Mouse (Mus musculus): ENCODE results near the gene 9230102O04Rik.

Gene 9230102O04Rik

DNA sequence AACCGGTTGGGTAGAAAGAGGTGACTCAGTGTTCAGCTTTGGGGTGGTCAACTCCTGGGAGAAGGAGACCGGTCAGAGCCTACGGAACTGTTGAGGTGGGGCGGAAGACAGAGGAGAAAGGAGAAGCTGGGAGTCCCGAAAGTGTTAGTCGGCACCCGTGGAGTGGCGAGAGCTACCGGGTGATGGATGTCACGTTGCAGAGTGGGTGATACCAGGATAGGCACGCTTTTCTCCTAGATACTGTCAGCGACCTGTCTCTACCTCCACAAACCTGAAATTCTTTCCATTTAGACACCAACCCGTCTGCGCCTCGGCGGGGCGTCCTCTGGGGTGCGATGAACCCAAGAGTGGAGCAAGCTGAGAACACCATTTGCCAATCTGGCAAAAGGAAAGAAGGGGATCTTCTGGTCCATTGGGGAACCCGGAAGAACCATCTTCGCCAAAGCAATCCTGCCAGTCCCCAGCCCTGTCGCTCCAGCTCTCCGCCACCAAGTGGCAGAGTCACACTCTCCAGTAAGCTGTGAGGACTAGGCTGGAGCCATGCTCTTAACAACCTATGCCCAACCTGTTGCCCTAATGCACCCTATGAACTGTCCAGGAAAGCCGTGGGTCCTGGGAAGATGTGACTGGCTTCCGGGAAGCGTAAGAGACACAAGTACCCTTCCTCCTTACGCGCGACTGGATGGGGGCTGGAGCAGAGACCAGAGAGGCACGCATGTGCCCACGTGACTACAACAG is at the start of gene 9230102O04Rik:
TSS of gene 9230102O04Rik (minus strand) at position 628 of the 738 bp plus-strand sequence.
- no peak for DNase-seq

DNA sequence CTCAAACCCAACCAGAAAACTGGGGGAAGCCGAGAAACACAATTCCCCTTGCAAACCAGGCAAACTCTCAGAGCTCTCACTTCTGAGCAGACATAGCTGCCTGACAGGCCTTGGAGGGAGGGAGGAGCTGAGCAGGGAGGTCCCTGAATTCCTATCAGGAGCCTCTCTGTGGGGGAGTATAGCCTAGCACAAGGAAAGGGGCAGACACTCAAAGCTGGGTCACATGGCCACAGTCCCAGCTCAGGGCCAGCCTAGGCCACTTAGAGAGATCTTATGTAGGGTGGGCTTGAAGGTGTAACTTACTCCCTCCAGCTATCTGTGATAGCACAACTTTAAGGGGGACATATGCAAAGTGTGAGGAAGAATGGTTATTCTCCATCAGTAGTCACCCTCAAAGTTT is 46.6 kb upstream of the 9230102O04Rik start:
- no peak for DNase-seq

DNA sequence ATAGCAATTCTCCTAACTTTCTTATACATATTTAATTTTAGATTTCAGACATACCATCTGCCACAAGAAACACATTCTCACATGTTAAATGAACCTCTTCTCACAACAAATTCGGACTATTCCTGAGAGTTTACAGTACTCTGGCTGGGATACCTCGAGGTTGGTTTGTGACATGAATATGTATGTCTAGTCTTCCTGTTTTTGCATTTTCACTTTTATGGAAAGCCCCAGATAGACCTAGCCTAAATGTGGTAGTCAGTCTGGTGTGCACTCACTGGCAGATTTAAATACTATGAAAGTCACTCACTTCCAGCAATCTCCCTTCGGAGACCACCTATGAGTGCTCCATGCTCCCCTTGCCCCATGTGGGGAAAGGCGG is 37.6 kb upstream of the 9230102O04Rik start:
- DNase-seq: no peak

DNA sequence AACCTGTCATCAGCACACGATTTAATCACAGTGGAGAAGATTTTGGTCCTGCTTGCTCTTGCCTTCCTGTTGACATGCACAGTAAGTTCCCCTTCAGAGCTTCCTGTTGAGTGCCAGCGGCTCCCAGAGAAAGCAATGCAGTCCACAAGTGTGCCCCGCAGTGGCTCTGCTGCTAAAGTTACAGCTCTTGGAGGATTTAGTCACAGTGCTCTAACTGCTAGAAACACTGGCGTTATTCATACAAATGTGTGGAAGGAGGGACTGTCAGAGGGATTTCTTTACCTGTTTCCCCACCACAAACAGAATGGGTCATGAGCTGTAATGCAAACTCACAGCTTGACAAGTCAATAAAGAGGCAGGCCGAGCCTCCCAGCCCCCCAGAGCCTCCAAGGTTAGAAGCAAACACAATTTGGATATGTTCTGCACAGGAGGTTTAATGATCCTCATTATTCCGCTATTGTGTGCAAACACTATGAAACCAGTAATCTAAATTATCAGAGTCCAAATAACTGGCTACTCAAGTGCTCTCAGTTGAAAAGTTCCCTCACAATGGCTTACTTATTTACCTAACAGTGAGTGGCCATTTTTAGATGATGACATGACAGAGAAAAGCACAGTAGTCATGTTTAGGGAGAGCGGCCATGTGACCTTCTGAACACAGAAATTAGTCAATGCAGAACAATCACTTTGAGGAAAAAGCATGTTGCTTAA is 37.0 kb upstream of the 9230102O04Rik start:
- DNase-seq: no peak

DNA sequence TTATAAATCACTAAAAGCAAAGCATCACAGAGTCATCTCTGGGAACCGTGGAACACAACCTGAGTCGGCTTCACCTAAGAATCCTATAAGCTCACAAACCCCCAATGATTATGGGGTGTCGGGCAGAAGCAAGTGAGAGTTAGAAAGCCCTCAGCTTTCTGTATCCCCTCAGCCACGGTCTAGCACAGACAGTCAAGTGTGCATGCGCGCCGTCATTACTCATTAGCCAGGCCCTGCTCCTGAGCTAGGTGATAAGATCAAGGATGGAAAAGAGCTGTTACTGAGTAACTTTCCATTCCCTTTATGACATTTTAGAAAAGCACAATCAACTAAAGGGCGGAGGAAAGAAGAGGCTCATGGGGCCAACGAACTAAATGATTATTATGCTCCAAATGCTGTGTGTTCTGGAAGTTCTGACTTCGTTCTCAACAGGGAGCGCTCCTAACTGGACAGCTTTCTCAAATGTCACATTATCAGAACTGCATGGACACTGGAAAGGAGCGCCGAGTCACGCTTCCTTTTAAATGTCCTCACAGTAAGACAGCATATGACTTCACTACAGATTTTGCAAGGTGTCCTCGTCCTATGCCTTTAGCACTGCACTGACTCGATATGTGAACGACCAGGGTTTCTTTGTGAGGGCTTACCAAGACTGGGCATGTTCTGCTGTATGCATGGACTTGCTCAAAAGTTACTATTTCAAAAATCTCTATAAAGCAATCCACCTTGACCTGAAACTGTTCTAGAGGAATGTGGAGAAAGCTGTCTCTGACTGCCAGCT is 29.5 kb upstream of the 9230102O04Rik start:
- DNase-seq: no peak

DNA sequence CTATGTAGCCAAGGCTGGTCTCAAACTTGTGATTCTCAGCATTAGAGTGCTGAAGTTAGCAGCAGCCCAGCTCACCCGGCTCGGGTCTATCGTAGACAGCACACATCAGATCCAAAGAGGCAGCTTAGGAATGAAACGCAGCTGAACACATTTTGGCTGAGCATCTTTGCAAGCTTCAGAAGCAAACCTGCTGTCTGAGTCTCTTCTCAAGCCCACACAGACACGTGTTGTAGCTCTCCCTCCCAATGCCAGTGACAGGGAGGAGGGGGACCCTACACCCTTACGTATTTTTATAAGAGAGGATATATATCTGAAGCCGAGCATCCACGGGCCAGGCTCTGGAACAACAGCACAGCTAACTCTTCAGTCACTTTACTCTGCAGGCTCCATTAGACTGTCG is 28.3 kb upstream of the 9230102O04Rik start:
- no peak for DNase-seq

DNA sequence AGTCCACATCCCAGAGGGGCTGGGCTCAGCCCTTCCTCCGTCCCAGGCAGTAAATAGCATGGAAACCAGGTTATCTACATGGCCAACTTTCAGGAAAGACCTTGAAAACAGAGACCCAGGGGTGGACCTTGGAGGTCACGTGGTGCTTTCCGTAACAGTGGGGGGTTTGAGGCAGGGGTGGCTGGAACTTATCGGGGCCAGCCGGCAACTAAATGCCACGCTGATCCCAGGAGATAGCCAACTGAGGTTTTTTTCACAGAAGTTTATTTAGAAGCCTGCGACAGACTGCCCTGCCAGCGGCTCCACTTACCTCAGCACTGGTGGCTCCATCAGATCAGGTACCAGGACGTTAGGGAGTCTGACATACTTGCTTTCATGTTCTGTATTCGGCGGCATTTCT is 16.7 kb upstream of the 9230102O04Rik start:
- no peak for DNase-seq

DNA sequence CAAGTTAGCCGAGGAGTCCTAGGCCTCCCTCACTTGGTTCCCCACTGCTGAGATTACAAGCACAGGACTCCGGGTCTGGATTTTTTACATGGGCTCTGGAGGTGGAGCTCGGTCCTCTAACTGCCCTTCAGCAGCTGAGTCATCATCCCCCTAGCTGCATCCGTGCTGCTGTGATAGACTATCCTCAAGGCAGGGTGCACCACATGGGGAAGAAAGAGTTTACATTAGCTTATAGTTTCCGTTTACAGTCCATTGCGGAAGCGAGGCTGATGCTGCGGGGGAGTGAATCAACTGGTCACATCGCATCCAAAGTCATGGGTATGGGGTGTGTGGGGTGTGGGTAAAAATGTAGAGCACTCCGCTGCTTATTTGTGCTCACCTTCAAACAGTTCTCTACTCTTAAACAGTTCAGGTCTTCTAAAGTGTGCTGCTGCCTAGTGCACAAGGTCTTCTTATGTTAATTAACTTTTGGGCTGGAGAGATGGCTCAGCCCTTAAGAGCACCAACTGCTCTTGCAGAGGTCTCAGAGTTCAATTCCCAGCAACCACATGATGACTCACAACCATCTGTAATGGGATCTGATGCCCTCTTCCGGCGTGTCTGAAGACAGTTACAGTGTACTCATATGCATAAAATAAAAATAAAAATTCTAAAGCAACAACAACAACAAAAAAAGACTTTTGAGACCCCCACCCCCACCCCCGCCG is 14.7 kb upstream of the 9230102O04Rik start:
- DNase-seq: no peak

DNA sequence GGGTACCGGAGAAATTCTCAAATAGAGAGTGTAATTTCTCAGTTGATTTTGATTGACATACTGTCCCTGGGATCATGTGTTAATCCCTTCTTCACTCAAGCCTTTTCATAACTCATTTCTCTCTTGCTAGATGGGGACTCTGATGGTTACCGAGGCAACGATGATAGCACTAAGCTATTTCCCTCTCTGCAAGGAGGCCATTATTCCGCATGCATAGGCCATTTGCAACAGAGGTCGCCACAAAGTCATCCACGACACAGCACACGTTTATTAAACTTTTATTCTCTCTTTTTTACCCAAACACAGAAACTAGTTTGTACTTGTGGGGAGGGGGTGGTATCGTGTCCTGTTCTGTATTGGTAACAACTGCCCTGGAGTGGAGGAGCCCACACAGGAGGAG is 8.5 kb upstream of the 9230102O04Rik start:
- DNase-seq: no peak

DNA sequence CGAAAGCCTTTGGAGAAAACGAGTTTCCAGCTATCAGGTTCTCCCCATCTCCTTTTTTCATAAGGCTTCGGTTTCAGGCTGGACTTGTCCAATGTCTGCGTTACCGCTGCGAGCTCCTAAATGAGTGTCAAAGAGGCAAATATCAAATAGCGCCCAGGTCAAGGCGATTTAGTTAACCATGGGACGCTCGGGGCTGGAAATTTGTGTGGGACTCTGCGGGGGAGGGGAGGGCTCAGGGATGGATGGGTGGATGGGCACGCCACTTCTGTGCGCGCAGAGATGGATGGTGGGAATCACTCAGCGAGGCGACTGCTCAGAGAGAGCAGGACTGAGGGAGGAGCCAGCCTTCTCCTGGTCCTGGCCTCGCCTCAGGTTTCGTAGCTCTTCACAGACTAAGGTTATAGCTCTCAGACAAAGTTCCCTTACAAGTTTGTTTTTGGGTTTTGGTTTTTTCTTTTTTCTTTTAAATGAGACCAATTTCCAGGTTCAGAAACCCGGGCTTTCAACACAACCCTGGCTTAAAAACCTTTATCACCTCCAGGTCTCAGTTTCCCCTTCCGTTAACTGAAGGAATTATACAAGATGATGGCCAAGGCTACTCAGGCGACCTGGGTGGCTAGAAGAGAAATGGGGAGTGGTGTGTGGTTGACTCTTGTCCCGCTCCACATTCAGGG is 6.9 kb upstream of the 9230102O04Rik start:
- no peak for DNase-seq

DNA sequence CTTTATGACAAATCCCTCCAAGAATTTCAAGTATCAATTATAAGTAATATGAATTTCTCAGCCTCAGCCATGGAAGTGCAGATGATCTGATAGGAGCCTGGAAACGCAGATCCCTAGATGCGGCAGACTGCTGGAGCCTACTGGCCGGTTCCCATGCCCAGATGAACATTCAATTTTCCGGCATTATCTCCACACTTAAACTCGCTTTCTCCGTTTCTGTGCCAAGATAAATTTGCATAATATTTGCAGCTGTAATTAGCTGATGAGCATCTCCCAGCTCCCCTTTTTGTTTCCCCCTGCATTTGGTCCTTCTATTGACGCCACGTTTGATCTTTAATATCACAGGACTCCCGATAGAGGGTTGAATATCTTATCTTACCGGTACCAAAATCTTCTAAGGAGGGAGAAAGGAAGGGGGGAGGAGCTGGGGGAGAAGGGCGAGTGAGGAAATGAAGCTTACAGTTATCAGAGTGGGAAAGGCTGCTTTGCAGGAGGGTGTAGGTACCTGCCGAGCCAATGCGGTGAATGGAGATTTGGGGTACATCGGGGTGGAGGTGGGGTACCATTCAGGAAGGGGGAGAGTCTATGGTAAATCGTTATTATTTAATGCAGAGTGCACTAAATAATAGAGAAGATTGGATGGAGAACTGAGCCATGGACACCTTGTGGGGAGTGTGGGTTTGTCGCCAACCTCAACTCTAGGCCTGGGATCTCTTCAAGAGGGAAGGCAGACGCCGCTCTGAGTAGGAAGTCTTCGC is 5.7 kb upstream of the 9230102O04Rik start:
- no peak for DNase-seq

DNA sequence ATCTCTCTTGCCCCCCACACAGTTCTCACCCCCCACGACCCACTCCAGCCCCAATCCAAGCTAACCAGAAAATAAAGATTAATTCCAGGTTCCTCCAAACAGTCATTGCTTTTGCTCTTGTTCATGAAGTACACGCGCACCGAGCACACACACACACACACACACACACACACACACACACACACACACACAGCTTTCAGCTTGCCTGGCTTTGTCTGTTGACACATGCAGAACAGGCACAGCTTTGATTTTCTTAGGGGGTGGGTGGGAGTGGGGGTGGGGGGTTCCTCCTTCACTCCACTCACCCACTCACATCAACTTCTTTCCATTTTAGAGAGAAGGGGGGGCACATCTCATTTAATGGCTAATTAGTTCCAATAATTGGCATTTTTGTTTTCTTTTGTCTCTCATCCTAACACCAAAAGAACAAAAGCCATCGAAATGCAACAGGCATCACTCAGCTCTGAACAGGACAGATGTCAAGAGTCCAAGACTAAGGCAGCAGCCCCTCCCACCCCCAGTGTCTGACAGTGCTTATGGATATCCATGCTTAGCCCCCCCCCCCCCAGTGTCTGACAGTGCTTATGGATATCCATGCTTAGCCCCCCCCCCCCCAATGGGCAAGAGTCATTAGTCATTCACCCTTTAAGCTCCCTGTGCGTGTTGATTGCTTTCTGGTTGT is 4.1 kb upstream of the 9230102O04Rik start:
- DNase-seq: no peak

DNA sequence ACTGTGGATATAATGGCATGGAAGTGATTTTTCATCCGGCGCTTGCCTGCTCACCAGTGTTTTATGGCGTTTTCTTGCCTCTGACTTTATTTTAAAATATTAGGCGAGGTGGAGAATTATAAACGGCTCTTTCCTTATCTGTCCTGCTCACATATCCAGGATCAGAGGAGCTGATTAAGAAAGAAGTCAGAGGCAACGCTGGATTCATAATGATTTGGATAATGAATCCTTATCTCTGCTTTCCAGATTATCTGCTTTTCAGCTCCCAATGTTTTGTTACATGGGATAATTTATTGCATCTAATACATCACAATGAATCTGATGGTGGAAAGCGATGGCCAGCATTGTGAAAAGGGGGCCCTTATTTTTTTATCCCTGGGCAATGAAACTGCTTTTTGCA is 3.2 kb upstream of the 9230102O04Rik start:
- no peak for DNase-seq

DNA sequence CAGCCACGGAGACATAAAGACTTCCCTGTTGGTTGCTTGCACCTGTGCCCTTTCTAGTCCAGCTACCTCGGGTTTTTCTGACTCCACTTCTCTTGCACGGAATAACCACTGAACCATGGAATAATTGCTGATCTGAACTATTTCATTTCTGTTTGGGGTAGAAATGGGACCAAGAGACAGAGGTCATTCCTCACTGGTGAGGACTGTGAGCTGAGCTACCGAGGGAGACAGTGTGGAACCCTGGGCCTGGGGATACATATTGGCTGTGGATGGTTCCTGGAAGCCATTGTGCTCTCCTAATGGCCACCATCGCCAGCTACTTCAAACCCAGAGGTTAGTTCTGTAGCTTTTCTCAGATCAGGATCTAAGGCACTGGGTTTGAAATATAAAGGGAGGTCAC is 1.6 kb upstream of the 9230102O04Rik start:
- DNase-seq: no peak

DNA sequence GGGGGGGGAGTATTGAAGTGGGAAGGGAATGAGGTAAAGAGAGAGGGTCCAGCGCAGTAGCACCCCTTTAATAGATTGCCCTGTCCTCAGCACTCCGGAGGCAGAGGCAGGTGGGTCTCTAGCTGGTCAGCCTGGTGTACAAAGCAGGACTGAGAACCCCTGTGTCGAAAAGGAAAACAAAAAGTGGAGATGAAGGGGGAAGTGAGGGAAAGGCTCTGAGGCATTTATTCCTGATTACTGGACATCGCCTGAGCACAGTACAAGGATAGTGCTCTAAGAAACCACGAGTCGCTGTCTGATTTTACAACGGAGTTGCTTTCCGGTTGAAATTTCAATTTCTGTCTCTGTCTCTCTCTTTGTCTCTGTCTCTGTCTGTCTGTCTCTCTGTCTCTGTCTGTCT is 911 bp upstream of the 9230102O04Rik start:
- no peak for DNase-seq

DNA sequence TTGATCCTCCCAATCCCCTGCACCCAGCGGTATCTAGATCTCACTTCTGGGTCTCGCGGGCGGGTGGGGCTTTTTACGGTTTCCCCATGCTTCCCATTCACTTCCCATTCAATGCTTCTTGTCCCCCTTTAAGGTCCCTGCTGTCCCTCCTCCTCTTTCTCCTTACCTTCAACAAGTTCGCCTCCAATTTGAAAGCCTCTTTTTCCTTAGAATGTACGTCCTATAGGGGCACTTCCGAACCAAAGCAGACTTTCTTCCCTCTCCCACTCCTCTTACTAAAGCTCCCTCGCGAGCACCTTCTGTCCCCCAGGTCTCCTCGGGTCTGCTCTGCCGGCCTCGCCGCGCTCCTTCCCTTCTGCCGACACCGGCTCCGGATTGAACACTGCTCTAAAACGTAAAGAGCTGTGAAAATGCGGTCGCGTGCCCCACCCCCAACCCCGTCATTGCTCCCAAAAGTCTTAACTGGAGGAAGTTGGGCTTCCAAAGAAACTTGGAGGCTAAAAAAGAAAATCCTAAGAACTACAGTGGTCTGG is 377 bp upstream of the 9230102O04Rik start, which contains the start of gene Gata3:
TSS of gene Gata3 (minus strand) at position 384 of the 533 bp plus-strand sequence.
- DNase-seq: no peak

DNA sequence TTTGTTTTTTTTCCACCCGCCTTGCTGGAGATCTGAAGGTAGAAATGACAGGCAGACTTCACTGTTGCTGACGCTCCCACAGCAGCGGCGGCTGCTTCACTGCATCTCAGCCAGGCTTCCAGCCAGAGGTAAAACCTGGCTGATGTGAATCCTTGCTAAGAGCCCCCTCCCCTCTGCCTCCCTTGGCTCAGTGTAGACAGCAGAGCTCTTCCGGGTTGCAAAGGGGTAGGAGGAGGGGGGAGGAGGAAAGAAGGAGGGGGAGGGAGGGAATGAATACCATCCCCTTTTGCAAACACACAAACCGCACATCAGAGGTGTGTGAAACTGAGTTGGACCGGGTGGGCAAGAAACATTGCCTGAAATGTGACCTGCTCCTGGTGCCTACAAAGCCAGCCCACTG is 1.7 kb downstream of the 9230102O04Rik start:
- DNase-seq: no peak

DNA sequence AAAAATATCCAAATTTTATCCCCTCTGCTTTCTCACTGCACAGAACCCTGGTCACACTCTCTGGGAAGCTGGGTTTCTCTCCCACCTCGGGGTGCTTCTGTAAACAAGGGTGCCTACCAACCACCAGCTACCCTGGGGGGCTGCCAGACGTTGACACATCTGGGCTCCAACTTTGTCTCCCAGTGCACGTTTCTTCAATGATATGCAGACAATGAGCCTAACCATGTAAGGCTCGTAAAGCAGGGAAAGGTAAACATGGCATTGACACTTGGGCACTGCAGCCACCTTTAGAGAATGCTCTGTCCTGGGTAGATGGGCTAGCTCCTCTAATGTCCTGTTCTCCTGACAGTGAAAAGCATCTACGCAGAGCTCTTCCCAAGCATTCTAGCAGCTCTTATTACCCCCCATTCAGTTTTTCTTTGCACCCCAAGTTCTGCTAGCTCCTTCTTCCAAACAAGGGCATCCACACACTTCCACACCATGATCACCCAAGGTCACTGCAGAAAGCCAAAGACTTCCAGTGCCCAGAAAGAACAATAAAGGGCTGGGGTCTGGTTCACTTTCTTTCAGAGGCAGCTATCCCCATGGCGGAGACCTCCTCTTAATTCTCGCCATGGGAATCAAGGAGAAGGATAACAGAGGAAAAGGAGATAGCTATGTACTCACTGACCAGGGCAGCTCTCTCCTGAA is 2.3 kb downstream of the 9230102O04Rik start:
- no peak for DNase-seq

DNA sequence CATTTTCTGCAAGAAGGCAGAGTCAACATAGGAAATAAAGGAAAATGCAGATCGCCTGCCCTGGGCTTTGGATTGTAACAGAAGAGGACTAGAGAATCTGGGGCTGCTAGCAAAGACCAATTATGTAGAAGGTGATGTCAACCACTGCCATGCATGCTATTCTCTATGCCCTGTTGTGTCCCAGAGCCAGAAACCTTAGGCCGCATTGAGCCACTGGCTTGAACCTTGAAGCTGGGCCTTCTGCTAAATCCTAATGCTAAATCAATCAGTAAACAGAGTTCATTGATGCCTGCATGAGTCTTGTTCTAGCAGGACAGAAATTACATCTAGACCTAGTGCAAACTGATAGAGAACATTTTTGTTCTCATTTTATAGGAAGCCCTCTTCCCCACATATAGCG is 3.3 kb downstream of the 9230102O04Rik start:
- no peak for DNase-seq

DNA sequence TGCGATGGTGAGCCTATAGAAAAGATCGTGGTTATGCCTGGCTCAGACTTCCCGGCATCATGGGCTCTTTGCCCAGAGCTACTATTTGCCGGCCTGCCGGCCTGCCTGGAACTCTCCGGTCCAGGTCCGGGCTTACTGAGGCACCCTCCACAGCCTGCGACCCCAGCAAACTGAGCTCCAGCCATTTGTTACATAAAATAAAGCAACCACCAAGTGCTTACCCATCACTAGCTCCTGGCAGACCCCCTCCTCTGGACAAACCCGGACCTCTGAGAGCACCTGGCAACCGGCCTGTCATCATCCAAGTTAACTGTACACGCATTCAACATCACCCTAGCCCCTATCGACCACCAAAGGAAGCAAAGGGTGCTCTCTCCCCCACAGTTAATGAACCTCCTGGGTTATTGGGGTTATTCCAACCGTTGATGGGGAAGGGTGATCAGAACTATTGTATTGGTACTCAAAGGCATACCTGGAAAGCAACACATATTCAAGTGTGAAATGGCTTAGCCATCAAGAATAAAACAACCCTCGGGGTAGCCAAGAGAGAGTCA is 4.0 kb downstream of the 9230102O04Rik start:
- no peak for DNase-seq
